Mouse (Mus musculus) liver, adult (tissue): ENCODE measurements around the gene Lrmda.

ENCODE experiments used
- GATA4 ChIP-seq: IDR thresholded peaks from 2 replicates; pipeline ENCODE4 v1.6.1; 2014; ENCODE audit warnings: mild to moderate bottlenecking, low read length; ENCODE audit not compliant: insufficient replicate concordance

Lrmda gene

GRCm38 (mm10) chr14:22441859-22442447, 422.4 kb downstream of the Lrmda start:
- TF ChIP-seq GATA4, result no peak

- TF ChIP-seq GATA4, result no peak
Observed at GRCm38 (mm10) chr14:22442719-22443118, 423.2 kb downstream of the Lrmda start.

GRCm38 (mm10) chr14:22444541-22444940, 425.0 kb downstream of the Lrmda start:
- TF ChIP-seq GATA4, result no peak

- no peak for TF ChIP-seq GATA4
Observed at GRCm38 (mm10) chr14:22445161-22445821, 425.8 kb downstream of the Lrmda start.

- TF ChIP-seq GATA4, result no peak
Observed at GRCm38 (mm10) chr14:22445841-22446570, 426.5 kb downstream of the Lrmda start.

- TF ChIP-seq GATA4, result no peak
Observed at GRCm38 (mm10) chr14:22451603-22452002, 432.1 kb downstream of the Lrmda start.

- TF ChIP-seq GATA4, result no peak
Observed at GRCm38 (mm10) chr14:22464314-22464713, 444.8 kb downstream of the Lrmda start.

GRCm38 (mm10) chr14:22471041-22471440, 451.5 kb downstream of the Lrmda start:
- no peak for TF ChIP-seq GATA4

GRCm38 (mm10) chr14:22473451-22473850, 453.9 kb downstream of the Lrmda start:
- TF ChIP-seq GATA4, result no peak

- no peak for TF ChIP-seq GATA4
Observed at GRCm38 (mm10) chr14:22473991-22474390, 454.5 kb downstream of the Lrmda start.

GRCm38 (mm10) chr14:22493326-22493725, 473.8 kb downstream of the Lrmda start:
- TF ChIP-seq GATA4, result no peak

- TF ChIP-seq GATA4, result no peak
Observed at GRCm38 (mm10) chr14:22494290-22494689, 474.8 kb downstream of the Lrmda start.

- no peak for TF ChIP-seq GATA4
Observed at GRCm38 (mm10) chr14:22494866-22495265, 475.4 kb downstream of the Lrmda start.

GRCm38 (mm10) chr14:22495286-22495685, 475.8 kb downstream of the Lrmda start:
- no peak for TF ChIP-seq GATA4

- TF ChIP-seq GATA4, result no peak
Observed at GRCm38 (mm10) chr14:22497636-22498131, 478.2 kb downstream of the Lrmda start.
